Mouse (Mus musculus): Measurements from ENCODE around the gene Aim2.
"Not testable (repeated sequence)": the region's sequence is repeated elsewhere in the genome, so short reads cannot be mapped to it uniquely, and the experiment has no call there.

Aim2 gene

GRCm38 (mm10) chr1:173456139-173456754 lies 105.6 kb downstream of the Aim2 start:
- DNase-seq (ENCODE audit: low spot score in 2 of 2): peak in 1 of 2 experiments; percentile 10

DNA sequence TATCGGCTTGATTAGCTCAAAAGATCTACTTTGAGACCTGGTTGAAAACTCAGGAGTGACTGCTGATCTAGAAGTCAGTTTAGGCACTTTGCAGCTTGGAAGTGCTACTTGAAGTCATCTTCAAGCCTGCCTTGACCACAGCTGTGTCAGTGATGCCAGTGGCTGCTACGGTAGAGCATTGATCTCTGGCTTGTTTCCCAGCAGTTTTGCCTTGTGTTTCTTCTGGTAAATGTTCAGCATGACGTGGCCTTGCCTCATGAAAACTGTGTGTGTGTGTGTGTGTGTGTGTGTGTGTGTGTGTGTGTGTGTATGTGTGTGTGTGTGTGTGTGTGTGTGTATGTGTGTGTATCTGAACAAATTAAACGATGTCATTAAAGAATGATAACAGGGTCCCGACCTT lies 106.1 kb downstream of the Aim2 start:
- no peak for DNase-seq (ENCODE audit: low spot score in 2 of 2)

DNA sequence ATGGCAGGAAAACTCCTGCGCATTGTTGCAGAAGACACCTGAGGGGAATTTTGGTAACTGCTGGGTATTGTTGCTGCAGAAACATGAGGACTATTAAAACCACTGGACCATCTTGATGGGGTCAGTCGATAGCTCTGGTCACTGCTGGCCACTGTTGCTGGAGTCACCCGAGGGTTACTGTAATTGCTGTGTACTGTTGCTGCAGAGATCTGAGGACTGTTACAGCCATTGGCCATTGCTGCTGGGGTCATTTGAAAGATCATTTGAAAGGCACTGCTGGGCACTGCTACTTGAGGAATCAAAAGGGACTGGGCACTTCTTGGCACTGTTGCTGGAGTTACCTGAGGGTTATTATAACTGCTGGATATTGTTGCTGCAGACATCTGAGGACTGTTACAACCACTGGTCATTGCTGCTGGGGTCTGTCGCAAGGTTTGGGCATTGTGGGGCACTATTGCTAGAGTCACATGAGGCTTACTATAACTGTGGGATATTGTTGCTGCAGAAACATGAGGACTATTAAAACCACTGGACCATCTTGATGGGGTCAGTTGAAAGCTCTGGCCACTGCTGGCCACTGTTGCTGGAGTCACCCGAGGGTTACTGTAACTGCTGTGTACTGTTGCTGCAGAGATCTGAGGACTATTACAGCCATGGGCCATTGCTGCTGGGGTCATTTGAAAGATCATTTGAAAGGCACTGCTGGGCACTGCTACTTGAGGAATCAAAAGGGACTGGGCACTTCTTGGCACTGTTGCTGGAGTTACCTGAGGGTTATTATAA lies 129.9 kb downstream of the Aim2 start:
- not testable (repeated sequence) for DNase-seq (ENCODE audit: low spot score in 2 of 2)

GRCm38 (mm10) chr1:173481182-173481574 lies 130.5 kb downstream of the Aim2 start:
- DNase-seq (ENCODE audit: low spot score in 2 of 2): not testable (repeated sequence)

DNA sequence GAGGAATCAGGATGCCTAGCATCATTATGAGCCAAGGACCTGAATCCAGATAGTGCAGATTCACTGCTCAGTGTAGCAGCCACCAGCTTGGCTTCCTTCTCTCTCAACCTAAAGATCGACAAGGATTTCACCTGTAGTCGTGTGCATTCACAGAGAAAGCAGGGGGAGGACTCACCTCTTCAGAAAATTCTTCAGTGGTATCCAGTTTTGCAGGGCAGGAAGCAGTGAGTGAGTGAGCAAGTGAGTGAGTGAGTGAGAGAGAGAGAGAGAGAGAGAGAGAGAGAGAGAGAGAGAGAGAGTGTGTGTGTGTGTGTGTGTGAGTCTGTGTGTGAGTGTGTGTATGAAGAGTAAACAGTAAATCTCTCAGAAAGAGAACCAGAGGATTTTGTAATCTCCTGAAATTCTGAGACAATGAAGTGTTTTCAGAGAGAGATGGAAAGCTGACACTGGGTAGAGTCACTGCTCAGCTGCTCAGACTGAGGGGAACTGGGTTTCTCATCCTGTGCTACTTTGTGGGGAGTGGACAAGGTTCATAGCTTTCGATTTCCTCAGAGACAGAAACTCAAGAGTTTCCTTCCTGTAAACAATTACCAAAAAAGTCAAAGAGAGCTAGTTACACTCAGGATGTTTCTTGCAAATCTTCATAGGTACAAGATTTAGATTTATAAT lies 140.3 kb downstream of the Aim2 start, which contains the start of gene Ifi206:
Gene Ifi206 (minus strand): TSS at position 230 of the 669 bp plus-strand sequence.
- not testable (repeated sequence) for DNase-seq (ENCODE audit: low spot score in 2 of 2)

- DNase-seq (ENCODE audit: low spot score in 2 of 2): not testable (repeated sequence)
These were observed 140.8 kb downstream of the Aim2 start for GRCm38 (mm10) chr1:173491483-173491882.

DNA sequence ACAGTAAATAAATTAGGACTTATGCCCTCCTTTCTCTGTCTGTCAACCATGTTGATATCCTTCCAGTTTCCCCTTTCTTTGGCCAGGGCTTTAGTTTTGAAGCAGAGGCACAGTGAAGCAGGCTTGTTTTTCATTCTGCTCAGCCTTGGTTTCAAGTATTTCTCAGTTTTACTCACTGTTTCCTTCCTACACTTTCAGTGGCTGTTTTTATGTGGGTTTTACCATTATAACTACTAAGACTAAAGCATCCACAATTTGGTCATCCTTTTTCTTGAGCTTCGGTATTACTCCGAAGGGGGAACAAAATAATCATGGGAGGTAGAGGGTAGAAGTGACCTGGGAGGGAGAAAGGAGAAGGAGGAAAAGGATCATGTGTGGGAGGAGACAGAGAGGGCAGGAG lies 159.9 kb downstream of the Aim2 start:
- DNase-seq (ENCODE audit: low spot score in 2 of 2): not testable (repeated sequence)
